Mouse (Mus musculus) urinary bladder, postnatal 10 days (tissue): ENCODE results near the gene Mmgt2.
"Not testable (repeated sequence)": the region's sequence is repeated elsewhere in the genome, so short reads cannot be mapped to it uniquely, and the experiment has no call there.

ENCODE experiments used
- DNase-seq: peaks from one replicate; pipeline ENCODE4 v3.0.0; 2022; ENCODE audit warnings: low spot score

Mmgt2 gene

GRCm38 (mm10) chr11:62645732-62646494, 2.6 kb upstream of the Mmgt2 start:
- no peak for DNase-seq

- no peak for DNase-seq
These were observed 2.0 kb upstream of the Mmgt2 start for GRCm38 (mm10) chr11:62646495-62646843.

GRCm38 (mm10) chr11:62646958-62647515, 1.4 kb upstream of the Mmgt2 start:
- no peak for DNase-seq

DNA sequence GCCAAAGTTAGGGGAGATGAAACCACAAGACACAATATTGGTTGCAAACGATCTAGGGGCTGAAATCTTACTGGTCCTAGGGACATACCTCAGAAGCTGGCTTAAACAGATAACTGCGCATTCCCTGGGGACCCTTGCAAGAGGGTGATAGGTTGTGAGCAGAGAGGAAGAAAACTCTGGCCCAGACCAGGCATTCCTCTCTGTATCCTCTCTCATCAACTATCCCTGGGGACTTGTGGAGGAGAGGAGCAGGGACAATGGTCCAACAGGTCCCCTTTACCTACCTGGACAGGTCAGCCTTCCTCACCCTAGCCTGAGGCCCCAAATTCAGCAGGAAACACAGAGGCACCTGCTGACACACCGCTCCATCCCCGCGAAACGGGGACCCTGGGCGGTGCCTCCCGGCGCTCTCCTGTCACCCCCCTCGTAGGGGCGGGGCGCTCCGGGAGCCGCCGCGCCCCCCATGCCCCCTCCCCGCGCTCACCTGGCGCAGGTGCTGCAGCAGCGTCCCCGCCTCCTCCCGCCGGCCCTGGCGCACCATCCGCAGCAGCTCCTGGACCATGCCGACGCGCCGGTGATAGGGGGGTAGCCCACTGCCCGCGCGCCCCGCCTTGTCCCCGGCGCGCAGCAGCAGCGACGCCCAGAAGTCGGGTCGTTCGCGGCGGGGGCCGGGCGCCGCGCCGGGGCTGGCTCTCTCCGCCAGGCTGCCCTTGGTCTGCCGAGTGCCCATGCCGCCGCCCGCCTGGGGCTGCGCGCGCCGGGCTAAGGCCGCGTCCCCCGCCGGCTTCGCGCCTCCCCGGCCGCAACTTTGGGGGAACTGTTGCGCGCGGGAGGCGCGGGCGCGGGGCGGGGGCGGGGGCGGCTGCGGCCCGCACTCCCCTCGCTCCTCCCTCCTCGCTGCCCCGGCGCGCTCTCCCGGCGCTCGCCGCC, 538 bp upstream of the Mmgt2 start, which contains the start of gene Lrrc75a:
Lrrc75a (minus strand) TSS at position 863 of the 930 bp plus-strand sequence.
- no peak for DNase-seq

DNA sequence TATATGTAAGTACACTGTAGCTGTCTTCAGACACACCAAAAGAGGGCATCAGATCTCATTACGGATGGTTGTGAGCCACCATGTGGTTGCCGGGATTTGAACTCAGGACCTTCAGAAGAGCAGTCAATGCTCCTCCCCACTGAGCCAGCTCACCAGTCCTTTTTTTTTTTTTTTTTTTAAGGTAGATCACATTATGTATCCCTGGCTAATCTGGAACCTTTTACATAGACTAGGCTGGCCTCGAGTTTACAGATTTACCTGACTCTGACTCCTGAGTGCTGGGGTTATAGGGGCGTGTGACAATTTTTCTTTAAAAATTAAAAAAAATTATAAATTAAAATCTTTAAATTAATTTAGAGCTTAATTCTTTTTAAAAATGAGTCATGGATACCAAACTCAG, 1.3 kb downstream of the Mmgt2 start:
- not testable (repeated sequence) for DNase-seq

- no peak for DNase-seq
These were observed 3.1 kb downstream of the Mmgt2 start for GRCm38 (mm10) chr11:62651563-62651962.

DNA sequence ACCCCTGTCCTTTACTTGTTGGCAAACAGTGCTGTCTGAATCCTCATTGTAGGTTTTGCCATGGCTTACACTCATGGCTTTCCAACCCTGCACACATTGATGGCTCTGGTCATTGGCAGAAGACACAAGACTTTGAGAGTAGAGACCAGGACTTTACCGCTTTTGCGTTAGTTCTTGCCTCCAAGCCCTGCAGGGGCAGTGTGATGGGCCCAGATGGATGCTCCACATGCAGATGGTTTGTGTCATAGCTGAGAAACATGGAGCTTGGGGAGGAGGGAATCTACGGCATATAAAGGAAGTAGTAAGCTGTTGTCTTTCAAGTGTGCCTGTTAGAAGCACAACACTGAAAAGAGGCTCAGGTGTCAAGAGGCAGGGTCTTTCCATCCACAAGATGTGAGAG, 3.6 kb downstream of the Mmgt2 start:
- no peak for DNase-seq

- no peak for DNase-seq
These were observed 12.4 kb downstream of the Mmgt2 start for GRCm38 (mm10) chr11:62660885-62661284.

- DNase-seq, result no peak
These were observed 15.8 kb downstream of the Mmgt2 start for GRCm38 (mm10) chr11:62664250-62664649.

DNA sequence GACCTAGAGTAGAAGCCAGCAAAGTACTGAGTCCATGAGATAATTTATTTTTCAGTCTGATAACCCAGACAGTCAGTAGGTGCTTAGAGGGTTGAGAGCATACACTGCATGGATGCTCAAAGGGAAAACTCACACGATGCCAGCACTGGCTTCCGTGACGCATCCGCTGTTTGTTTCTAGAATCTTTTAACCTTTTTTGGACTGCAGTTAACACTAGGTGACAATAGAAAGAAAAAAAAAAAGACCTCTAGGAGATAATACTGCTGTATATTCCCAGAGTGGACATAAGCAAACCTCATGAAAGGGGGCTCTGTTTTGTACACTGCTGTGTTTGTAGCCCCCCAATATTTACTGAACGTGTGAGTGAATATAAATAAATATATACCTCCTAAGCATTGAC, 20.5 kb downstream of the Mmgt2 start:
- DNase-seq, result no peak

DNA sequence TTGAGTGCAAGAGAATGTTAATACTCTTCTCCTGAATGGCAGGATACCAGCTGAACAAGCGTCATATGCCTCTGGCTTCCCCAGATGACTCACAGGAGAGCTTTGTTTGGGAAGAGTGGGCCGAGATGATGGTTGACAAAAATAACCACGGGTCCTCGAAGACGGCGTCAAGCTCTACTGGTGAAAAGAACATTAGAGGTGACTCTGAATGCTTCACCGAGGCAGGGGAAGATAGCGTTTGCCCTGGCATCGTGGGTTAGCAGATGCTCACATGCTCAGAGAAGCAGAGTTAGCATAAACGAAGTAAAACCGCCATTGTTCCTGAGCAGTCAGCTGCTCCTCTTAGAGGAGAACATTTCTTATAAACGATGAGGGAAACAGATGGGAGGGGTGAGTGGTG, 21.0 kb downstream of the Mmgt2 start:
- no peak for DNase-seq

GRCm38 (mm10) chr11:62670006-62670405, 21.5 kb downstream of the Mmgt2 start:
- DNase-seq, result no peak

GRCm38 (mm10) chr11:62675480-62676289, 27.2 kb downstream of the Mmgt2 start:
- no peak for DNase-seq

DNA sequence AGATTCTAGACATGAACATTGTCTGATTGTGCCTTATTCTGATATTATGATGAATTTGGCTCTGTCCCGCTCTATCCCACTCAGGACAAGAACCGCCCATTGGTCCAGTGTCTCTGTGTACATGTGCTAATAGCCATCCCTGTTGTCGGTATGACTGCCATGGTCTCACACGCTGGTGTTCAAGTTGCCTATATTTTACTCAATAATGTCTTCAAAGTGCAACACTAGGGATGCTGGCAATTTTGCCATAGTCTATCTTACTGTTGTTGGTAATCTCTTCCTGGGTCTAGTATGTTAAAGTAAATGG, 27.8 kb downstream of the Mmgt2 start:
- no peak for DNase-seq

DNA sequence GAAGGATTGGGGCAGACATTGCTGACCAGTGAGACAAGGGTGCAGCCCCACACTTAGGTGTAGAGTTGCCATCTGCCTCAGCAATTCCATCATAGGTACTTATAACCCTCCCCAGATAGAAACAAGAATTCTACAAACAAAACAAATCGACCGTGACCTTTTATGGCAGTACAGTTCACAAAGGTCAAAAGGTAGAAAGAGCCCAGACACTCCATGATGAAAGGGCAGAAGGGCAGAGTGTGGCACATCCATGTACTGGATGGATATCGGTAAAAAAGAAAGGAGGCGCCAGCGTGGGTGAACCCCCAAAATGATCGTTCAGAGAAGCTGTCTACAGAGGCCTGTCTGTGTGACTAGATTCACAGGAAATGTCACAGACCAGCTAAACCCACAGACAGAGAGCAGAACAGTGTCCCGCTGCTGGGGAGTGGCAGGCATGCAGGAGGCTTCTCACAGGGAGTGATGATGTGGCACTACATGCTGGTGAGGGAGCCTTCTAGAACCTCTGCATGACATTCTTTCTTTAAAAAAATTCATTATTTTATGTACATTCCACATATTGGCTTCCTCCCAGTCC, 30.4 kb downstream of the Mmgt2 start:
- no peak for DNase-seq

DNA sequence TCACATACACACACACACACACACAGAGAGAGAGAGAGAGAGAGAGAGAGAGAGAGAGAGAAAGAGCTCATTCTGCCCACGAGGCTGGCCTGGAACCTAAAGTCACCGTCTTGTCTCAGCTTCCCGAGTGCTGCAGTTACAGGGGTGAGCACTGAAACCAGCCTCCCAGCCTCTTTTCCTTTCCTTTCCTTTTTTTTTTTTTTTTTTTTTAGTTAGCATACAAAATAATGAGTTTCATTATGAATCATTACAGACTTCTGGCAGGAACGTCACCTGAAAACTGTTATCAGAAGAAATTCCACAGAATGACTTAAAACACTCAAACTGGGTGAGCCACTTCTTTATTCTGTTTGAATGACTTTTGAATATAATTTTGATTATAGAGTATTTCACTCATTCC, 31.5 kb downstream of the Mmgt2 start:
- DNase-seq, result no peak

- no peak for DNase-seq
These were observed 43.1 kb downstream of the Mmgt2 start for GRCm38 (mm10) chr11:62691592-62691991.

GRCm38 (mm10) chr11:62693299-62694184, 45.1 kb downstream of the Mmgt2 start:
- no peak for DNase-seq

DNA sequence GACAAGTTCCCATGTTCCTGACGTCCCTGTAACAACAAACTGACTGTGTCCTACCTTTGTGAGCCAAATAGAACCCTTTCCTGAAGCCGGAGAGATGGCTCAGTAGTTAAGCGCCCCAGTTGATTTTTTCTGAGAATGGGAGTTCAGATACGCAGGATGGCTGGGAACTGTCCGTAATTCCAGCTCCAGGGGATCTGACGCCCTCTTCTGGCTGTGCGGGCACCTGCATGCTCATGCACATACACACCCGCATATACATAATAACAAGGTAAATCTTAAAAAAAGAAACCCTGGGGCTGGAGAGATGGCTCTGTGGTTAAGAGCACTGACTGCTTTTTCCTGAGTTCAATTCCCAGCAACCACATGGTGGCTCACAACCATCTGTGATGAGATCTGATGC, 46.7 kb downstream of the Mmgt2 start:
- no peak for DNase-seq

DNA sequence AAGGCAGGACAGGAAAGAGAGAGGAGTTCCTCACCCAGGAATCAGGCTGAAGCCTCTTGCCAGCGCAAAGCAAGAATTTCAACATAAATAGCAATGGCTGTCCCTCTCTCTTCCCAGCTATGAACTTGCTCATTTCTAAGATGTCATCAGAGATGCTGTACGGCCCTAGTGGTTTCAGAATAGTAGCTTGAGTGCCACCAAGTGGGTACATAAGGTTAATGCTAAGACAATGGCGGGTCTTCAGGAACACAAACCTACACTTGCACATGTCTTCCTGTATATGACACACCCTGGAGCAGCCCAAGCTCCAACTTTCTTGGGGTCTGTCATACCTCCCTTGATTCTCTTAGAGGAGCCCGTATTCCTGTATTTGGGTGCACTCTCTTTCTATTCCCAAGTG, 51.3 kb downstream of the Mmgt2 start:
- no peak for DNase-seq

DNA sequence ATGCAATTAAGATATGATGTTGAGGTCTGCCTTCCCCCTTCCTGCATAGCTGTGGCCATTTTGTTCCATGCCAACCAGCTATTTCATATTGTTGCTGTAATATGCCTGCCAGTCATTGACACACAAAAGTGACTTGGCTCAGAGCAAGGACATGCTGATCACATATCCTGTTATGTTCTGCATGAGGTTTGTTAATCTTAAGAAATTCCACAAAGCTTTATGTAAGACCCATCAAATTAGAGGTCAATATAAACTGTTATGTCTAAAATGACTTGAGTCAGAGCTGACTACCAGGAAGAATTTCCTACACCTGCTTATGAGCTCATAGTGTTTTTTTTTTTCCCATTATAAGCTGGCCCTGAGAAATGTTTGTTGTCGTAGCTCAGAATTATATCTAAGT, 52.8 kb downstream of the Mmgt2 start:
- DNase-seq, result no peak
